Mouse (Mus musculus) CD4-positive, CD25-positive, alpha-beta regulatory T cell, adult 9 weeks (primary cell): ENCODE data around the gene Nxph2. TPM values are rescaled to one million over a fixed set of nuclear protein-coding genes. Genes with fewer than 3 reads are reported as not detected.

ENCODE experiments used
- polyA plus RNA-seq: library from polyadenylated mRNA; unstranded; fragments of 100-300 nt; shearing (Covaris generic); gene quantifications from one replicate; pipeline ENCODE4 v1.2.1, GENCODE M21; 2017

The Nxph2 gene
- polyA plus RNA-seq = not detected

DNA sequence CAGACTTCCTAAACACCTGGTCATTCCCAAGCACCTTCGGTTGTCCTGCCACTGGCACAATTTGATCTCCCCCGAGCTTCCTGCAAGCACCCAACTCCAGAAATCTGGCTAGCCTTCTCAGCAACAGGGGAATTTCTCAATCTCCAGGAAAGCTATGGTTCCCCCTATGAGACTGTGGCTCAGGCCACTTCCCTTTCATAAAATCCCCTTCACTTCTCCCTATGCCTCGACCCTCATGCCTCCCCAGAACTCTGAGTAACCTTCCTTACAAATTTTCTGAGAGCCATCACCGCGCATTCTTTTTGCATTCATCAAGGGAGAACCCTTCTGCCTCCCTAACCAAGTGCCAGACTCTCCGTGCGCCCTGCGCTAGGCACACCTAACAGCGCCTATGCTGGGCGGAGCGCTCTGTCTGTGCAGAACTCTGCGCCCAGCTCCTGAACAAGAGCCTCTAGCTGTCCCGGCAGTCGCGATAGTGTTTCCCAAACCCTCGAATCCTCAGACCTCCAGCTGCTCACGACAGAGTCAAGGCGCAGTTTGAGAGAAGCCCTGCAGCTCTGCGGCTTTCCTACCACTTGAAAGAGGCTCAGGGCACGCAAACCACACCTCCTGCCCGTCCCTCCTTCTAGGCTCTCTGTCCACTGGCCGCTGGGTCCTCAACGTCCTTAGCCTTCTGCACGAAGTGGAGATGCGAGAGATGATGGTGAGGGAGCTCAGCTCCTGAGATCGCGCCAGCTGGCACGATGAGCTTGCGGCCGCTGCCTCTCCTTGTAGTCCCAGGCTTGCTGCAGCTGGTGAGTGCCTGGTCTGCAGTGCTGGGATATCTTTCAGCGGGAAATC, at the start of gene Nxph2:
Nxph2 (plus strand) TSS at position 501 of the 840 bp plus-strand sequence.

Other genes starting within 250 kb of the Nxph2 start
- gene Mastl, start 165.2 kb upstream of the Nxph2 start, polyA plus RNA-seq = 1.1 TPM
- gene Yme1l1, start 164.9 kb upstream of the Nxph2 start, polyA plus RNA-seq = 87.4 TPM
- not detected for gene 4931423N10Rik, start 113.8 kb upstream of the Nxph2 start, polyA plus RNA-seq